Mouse (Mus musculus): Measurements from ENCODE around the gene Tcte2. TPM values are rescaled to one million over a fixed set of nuclear protein-coding genes. Genes with fewer than 3 reads are reported as not detected.
A peak's percentile ranks its signal among the peaks of the same experiment; 100 is the strongest.

Tcte2 gene
- polyA plus RNA-seq, 1 experiment from 2014 or later: 16.8 TPM

- Histone ChIP-seq H3K27ac (ENCODE audit: low read depth, low read length) (no peak overlapping the region), H3K36me3 (ENCODE audit: control insufficient read depth, insufficient read depth, low read length) (no peaks in the 10 kb centered on the region), H3K9me3 (ENCODE audit: control insufficient read depth, low read length) (no peaks in the 10 kb centered on the region), H3K4me2 (replicated peaks; ENCODE audit: low read depth, low read length) (no peak overlapping the region), H3K9ac (ENCODE audit: low read depth, low read length) (no peak overlapping the region), H3K27me3 (ENCODE audit: control insufficient read depth, insufficient read depth, low read length) (no peaks in the 10 kb centered on the region), H3K4me3 (ENCODE audit: low read depth, low read length) (no peak overlapping the region), H3K4me1 (replicated peaks; ENCODE audit: control insufficient read depth, insufficient read depth, low read length) (no peaks in the 10 kb centered on the region)
- DNase-seq (ENCODE audit: low spot score): no peak
- ATAC-seq (ENCODE audit: low FRiP score): no peak
- 51% methylated on average over 7 of the region's 7 CpGs for WGBS
These were observed 18.5 kb downstream of the Tcte2 start for GRCm38 (mm10) chr17:13742941-13743708.

- no peak overlapping the region for H3K4me2 ChIP-seq (replicated peaks; ENCODE audit: low read depth, low read length)
- H3K9ac ChIP-seq (ENCODE audit: low read depth, low read length): no peak overlapping the region
- DNase-seq (ENCODE audit: low spot score) (no peak), ATAC-seq (ENCODE audit: low FRiP score) (no peak)
- no peaks in the 10 kb centered on the region for H3K36me3 ChIP-seq (ENCODE audit: control insufficient read depth, insufficient read depth, low read length)
- H3K27ac ChIP-seq (ENCODE audit: low read depth, low read length): no peak overlapping the region
- H3K9me3 ChIP-seq (ENCODE audit: control insufficient read depth, low read length): no peaks in the 10 kb centered on the region
- H3K4me1 ChIP-seq (replicated peaks; ENCODE audit: control insufficient read depth, insufficient read depth, low read length): no peaks in the 10 kb centered on the region
- no peaks in the 10 kb centered on the region for H3K27me3 ChIP-seq (ENCODE audit: control insufficient read depth, insufficient read depth, low read length)
- H3K4me3 ChIP-seq (ENCODE audit: low read depth, low read length): no peak overlapping the region
- WGBS: 32% methylated on average over 2 of the region's 2 CpGs
These were observed 19.3 kb downstream of the Tcte2 start for GRCm38 (mm10) chr17:13742334-13742733.

GRCm38 (mm10) chr17:13741611-13742010, 20.0 kb downstream of the Tcte2 start:
- no peak for ATAC-seq (ENCODE audit: low FRiP score)

GRCm38 (mm10) chr17:13740796-13741195, 20.8 kb downstream of the Tcte2 start:
- H3K27me3 ChIP-seq (ENCODE audit: control insufficient read depth, insufficient read depth, low read length): no peaks in the 10 kb centered on the region
- DNase-seq (ENCODE audit: low spot score) (no peak), ATAC-seq (ENCODE audit: low FRiP score) (no peak)
- H3K27ac ChIP-seq (ENCODE audit: low read depth, low read length): no peak overlapping the region
- H3K9me3 ChIP-seq (ENCODE audit: control insufficient read depth, low read length): no peaks in the 10 kb centered on the region
- no peaks in the 10 kb centered on the region for H3K36me3 ChIP-seq (ENCODE audit: control insufficient read depth, insufficient read depth, low read length)
- H3K9ac ChIP-seq (ENCODE audit: low read depth, low read length): no peak overlapping the region
- no peak overlapping the region for H3K4me3 ChIP-seq (ENCODE audit: low read depth, low read length)
- WGBS: 80% methylated on average over 2 of the region's 2 CpGs
- no peaks in the 10 kb centered on the region for H3K4me1 ChIP-seq (replicated peaks; ENCODE audit: control insufficient read depth, insufficient read depth, low read length)
- no peak overlapping the region for H3K4me2 ChIP-seq (replicated peaks; ENCODE audit: low read depth, low read length)

More at GRCm38 (mm10) chr17:13741611-13742010, 20.0 kb downstream of the Tcte2 start:
- H3K4me3 ChIP-seq (ENCODE audit: low read depth, low read length): no peak overlapping the region
- H3K9ac ChIP-seq (ENCODE audit: low read depth, low read length): no peak overlapping the region
- H3K4me2 ChIP-seq (replicated peaks; ENCODE audit: low read depth, low read length): no peak overlapping the region
- H3K9me3 ChIP-seq (ENCODE audit: control insufficient read depth, low read length): no peaks in the 10 kb centered on the region
- no peak overlapping the region for H3K27ac ChIP-seq (ENCODE audit: low read depth, low read length)
- H3K4me1 ChIP-seq (replicated peaks; ENCODE audit: control insufficient read depth, insufficient read depth, low read length): no peaks in the 10 kb centered on the region
- no peaks in the 10 kb centered on the region for H3K27me3 ChIP-seq (ENCODE audit: control insufficient read depth, insufficient read depth, low read length)
- DNase-seq (ENCODE audit: low spot score): no peak
- 82% methylated on average over 7 of the region's 7 CpGs for WGBS
- H3K36me3 ChIP-seq (ENCODE audit: control insufficient read depth, insufficient read depth, low read length): no peaks in the 10 kb centered on the region

GRCm38 (mm10) chr17:13739981-13740380, 21.6 kb downstream of the Tcte2 start:
- no peak overlapping the region for H3K27ac ChIP-seq (ENCODE audit: low read depth, low read length)
- no peaks in the 10 kb centered on the region for H3K27me3 ChIP-seq (ENCODE audit: control insufficient read depth, insufficient read depth, low read length)
- no peaks in the 10 kb centered on the region for H3K9me3 ChIP-seq (ENCODE audit: control insufficient read depth, low read length)
- no peak overlapping the region for H3K4me2 ChIP-seq (replicated peaks; ENCODE audit: low read depth, low read length)
- ATAC-seq (ENCODE audit: low FRiP score) (no peak), DNase-seq (ENCODE audit: low spot score) (no peak)
- H3K36me3 ChIP-seq (ENCODE audit: control insufficient read depth, insufficient read depth, low read length): no peaks in the 10 kb centered on the region
- no peak overlapping the region for H3K4me3 ChIP-seq (ENCODE audit: low read depth, low read length)
- no peak overlapping the region for H3K9ac ChIP-seq (ENCODE audit: low read depth, low read length)
- no peaks in the 10 kb centered on the region for H3K4me1 ChIP-seq (replicated peaks; ENCODE audit: control insufficient read depth, insufficient read depth, low read length)
- WGBS: 68% methylated on average over 5 of the region's 5 CpGs

- Histone ChIP-seq H3K4me1 (replicated peaks; ENCODE audit: control insufficient read depth, insufficient read depth, low read length) (no peaks in the 10 kb centered on the region), H3K9ac (ENCODE audit: low read depth, low read length) (no peak overlapping the region), H3K4me3 (ENCODE audit: low read depth, low read length) (no peak overlapping the region), H3K36me3 (ENCODE audit: control insufficient read depth, insufficient read depth, low read length) (no peaks in the 10 kb centered on the region), H3K27ac (ENCODE audit: low read depth, low read length) (no peak overlapping the region), H3K9me3 (ENCODE audit: control insufficient read depth, low read length) (no peaks in the 10 kb centered on the region), H3K4me2 (replicated peaks; ENCODE audit: low read depth, low read length) (no peak overlapping the region), H3K27me3 (ENCODE audit: control insufficient read depth, insufficient read depth, low read length) (no peaks in the 10 kb centered on the region)
- no peak for DNase-seq (ENCODE audit: low spot score)
- ATAC-seq (ENCODE audit: low FRiP score): no peak
- WGBS: 95% methylated on average over 2 of the region's 2 CpGs
These were observed 22.7 kb downstream of the Tcte2 start for GRCm38 (mm10) chr17:13738916-13739315.

GRCm38 (mm10) chr17:13738121-13738776, 23.4 kb downstream of the Tcte2 start:
- ATAC-seq (ENCODE audit: low FRiP score): no peak
- H3K4me1 ChIP-seq (replicated peaks; ENCODE audit: control insufficient read depth, insufficient read depth, low read length): no peaks in the 10 kb centered on the region
- no peak overlapping the region for H3K9ac ChIP-seq (ENCODE audit: low read depth, low read length)
- no peaks in the 10 kb centered on the region for H3K9me3 ChIP-seq (ENCODE audit: control insufficient read depth, low read length)
- no peak overlapping the region for H3K4me3 ChIP-seq (ENCODE audit: low read depth, low read length)
- no peaks in the 10 kb centered on the region for H3K36me3 ChIP-seq (ENCODE audit: control insufficient read depth, insufficient read depth, low read length)
- no peaks in the 10 kb centered on the region for H3K27me3 ChIP-seq (ENCODE audit: control insufficient read depth, insufficient read depth, low read length)
- DNase-seq (ENCODE audit: low spot score): no peak
- WGBS: 65% methylated on average over 7 of the region's 7 CpGs
- H3K4me2 ChIP-seq (replicated peaks; ENCODE audit: low read depth, low read length): no peak overlapping the region
- H3K27ac ChIP-seq (ENCODE audit: low read depth, low read length): no peak overlapping the region

GRCm38 (mm10) chr17:13737336-13737735, 24.3 kb downstream of the Tcte2 start:
- no peak overlapping the region for H3K9ac ChIP-seq (ENCODE audit: low read depth, low read length)
- 0 out of 2 replicates have a peak overlapping the region, but pooled peaks have one; percentile 20 for H3K27ac ChIP-seq (ENCODE audit: low read depth, low read length)
- H3K36me3 ChIP-seq (ENCODE audit: control insufficient read depth, insufficient read depth, low read length): no peaks in the 10 kb centered on the region
- no peak for ATAC-seq (ENCODE audit: low FRiP score)
- DNase-seq (ENCODE audit: low spot score): no peak
- H3K4me1 ChIP-seq (replicated peaks; ENCODE audit: control insufficient read depth, insufficient read depth, low read length): no peaks in the 10 kb centered on the region
- no peak overlapping the region for H3K4me3 ChIP-seq (ENCODE audit: low read depth, low read length)
- H3K4me2 ChIP-seq (replicated peaks; ENCODE audit: low read depth, low read length): no peak overlapping the region
- H3K9me3 ChIP-seq (ENCODE audit: control insufficient read depth, low read length): no peaks in the 10 kb centered on the region
- 71% methylated on average over 6 of the region's 6 CpGs for WGBS
- no peaks in the 10 kb centered on the region for H3K27me3 ChIP-seq (ENCODE audit: control insufficient read depth, insufficient read depth, low read length)

GRCm38 (mm10) chr17:13735803-13736282, 25.8 kb downstream of the Tcte2 start:
- DNase-seq (ENCODE audit: low spot score): no peak
- no peak overlapping the region for H3K4me2 ChIP-seq (replicated peaks; ENCODE audit: low read depth, low read length)
- H3K27me3 ChIP-seq (ENCODE audit: control insufficient read depth, insufficient read depth, low read length): no peaks in the 10 kb centered on the region
- H3K4me1 ChIP-seq (replicated peaks; ENCODE audit: control insufficient read depth, insufficient read depth, low read length): no peaks in the 10 kb centered on the region
- no peak overlapping the region for H3K27ac ChIP-seq (ENCODE audit: low read depth, low read length)
- H3K9me3 ChIP-seq (ENCODE audit: control insufficient read depth, low read length): no peaks in the 10 kb centered on the region
- no peak overlapping the region for H3K4me3 ChIP-seq (ENCODE audit: low read depth, low read length)
- H3K9ac ChIP-seq (ENCODE audit: low read depth, low read length): no peak overlapping the region
- WGBS: 76% methylated on average over 8 of the region's 8 CpGs
- no peak; the same call in 1 of the 2 replicates for ATAC-seq (ENCODE audit: low FRiP score)
- H3K36me3 ChIP-seq (ENCODE audit: control insufficient read depth, insufficient read depth, low read length): no peaks in the 10 kb centered on the region
